Mouse (Mus musculus) liver, embryonic 12.5 days (tissue): Measurements from ENCODE around the gene Fam102a. TPM values are rescaled to one million over a fixed set of nuclear protein-coding genes. Genes with fewer than 3 reads are reported as not detected.

Source experiments
- ATAC-seq: fragments of 200-750 bp; cut with Nextera tagmentation; 2 replicates; pipeline ENCODE4 v1.8.0; 2017; ENCODE audit warnings: moderate number of reproducible peaks, mild to moderate bottlenecking, moderate library complexity
- H3K27ac ChIP-seq: fragments of 300-500 bp; sonication (generic); 2 replicates; pipeline ENCODE4 v1.5.1; 2016; ENCODE audit warnings: mild to moderate bottlenecking
- H3K27me3 ChIP-seq: fragments of 300-500 bp; sonication (generic); replicated peaks from 2 replicates; pipeline ENCODE4 v1.6.1; 2016; ENCODE audit warnings: mild to moderate bottlenecking, moderate library complexity
- H3K36me3 ChIP-seq: fragments of 300-500 bp; sonication (generic); 2 replicates; pipeline ENCODE4 v1.6.1; 2016; ENCODE audit warnings: mild to moderate bottlenecking, moderate library complexity
- H3K4me1 ChIP-seq: fragments of 300-500 bp; sonication (generic); 2 replicates; pipeline ENCODE4 v1.6.1; 2016
- H3K4me2 ChIP-seq: fragments of 300-500 bp; sonication (generic); 2 replicates; pipeline ENCODE4 v1.6.1; 2016; ENCODE audit warnings: mild to moderate bottlenecking, moderate library complexity
- H3K4me3 ChIP-seq: fragments of 300-500 bp; sonication (generic); 2 replicates; pipeline ENCODE4 v1.5.1; 2016; ENCODE audit warnings: mild to moderate bottlenecking, moderate library complexity
- H3K9ac ChIP-seq: fragments of 300-500 bp; sonication (generic); 2 replicates; pipeline ENCODE4 v1.6.1; 2016; ENCODE audit warnings: mild to moderate bottlenecking, moderate library complexity
- H3K9me3 ChIP-seq: fragments of 300-500 bp; sonication (generic); replicated peaks from 2 replicates; pipeline ENCODE4 v1.6.1; 2016; ENCODE audit warnings: mild to moderate bottlenecking, moderate library complexity
- WGBS: fragments of 180-500 bp; shearing (Covaris S2); methylation state at CpG from one replicate; pipeline ENCODE4 v1.1.7; 2016; ENCODE audit not compliant: insufficient replicate concordance; 5-methylcytosine and 5-hydroxymethylcytosine counted together
- polyA plus RNA-seq: library from polyadenylated mRNA; unstranded; fragments of >200 nt; fragmentation: Nextera tagmentation; extraction: Ambion mirVana; gene quantifications from 2 replicates; pipeline ENCODE4 v1.2.1, GENCODE M21; 2016

The Fam102a gene
- polyA plus RNA-seq, 1 experiment from 2014 or later = 2.4 TPM

DNA sequence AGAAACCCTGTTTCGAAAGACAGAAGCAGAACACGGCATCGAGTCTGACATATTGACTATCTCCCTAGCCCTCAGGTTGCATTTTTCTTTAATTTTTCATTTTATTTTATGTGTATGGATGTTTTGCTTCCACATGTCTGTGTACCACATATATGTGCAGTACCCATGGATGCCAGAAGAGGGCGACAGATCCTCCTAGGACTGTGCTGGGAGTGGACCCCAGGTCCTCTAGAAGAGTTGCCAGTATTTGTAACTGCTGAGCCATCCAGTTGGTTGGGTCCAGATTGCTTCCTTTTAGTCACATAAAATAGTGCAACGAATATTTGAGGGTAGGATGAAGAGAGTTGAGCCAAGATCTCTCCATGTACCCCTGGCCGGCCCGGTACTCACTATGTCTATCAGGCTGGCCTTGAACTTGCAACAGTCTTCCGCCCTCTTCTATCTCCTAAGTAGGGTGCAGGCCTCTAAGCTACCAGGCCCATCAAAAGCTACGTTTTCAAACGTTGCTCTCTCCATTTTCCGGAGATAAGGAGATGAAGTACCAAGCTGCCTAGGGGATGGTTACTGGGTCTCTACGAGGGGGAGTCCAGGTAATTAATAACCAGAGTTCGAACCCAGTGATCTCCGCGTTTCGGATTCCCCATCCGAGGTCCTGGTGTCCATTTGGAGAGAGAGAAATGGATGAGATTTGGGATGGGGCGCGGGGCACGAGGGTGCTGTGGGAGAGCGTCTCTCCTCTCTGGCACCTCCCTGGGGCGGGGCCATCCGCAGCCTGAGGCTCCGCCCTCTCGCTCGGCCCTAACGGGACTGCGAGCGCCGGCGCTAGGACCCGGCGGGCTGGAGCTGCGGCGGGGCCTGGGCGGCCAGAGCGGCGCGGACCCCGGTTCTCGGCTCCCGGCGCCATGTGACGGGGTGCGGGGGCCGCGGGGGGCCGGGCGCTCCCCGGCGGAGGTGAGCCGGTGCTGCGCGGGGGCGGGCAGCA lies 71.3 kb downstream of the Fam102a start:
- peak; percentile 76 for ATAC-seq
- peak overlapping the region; percentile 73 for H3K4me3 ChIP-seq
- peak overlapping the region; percentile 83 for H3K27ac ChIP-seq
- H3K9me3 ChIP-seq = no peaks in the 10 kb centered on the region
- H3K36me3 ChIP-seq = no peaks in the 10 kb centered on the region
- H3K4me2 ChIP-seq = peak overlapping the region; percentile 98
- peak overlapping the region; percentile 77 for H3K9ac ChIP-seq
- H3K27me3 ChIP-seq = no peaks in the 10 kb centered on the region
- 10% methylated on average over 52 of the region's 55 CpGs for WGBS
- peaks cover 82% of the 10 kb centered on the region for H3K4me1 ChIP-seq

DNA sequence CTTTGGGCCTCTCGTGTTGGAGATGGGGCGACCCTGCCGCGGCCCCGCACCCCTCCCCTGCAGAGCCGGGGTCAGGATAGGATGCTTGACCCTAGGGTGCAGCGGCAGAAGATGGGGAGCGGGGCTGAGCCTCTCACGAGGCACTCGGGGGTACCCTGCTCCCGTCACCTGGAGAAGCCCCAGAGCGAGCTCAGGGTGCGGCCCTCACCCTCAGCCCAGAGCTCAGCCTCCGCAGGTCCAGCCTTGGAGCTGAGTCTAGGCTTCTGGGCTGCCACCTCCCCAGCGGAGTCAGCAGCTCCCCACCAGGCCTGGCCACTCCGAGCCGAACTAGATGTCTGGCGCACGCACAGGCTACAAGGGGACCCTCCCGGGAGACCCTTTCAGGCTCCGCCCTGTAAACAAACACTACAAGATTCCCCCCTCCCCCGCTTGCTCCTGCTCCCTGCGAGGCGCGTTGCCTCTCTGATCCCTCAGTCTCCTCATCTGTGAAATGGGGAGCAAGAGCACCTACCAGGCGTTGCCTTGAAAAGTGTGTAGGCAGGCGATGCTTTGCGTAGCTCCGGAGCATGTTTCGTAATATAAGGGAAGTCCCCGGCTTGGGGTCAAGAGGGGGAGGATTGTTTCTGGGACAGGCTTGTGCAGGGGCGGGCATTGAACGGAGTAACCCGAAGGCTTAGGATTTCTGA lies 72.3 kb downstream of the Fam102a start:
- 1% methylated on average over 34 of the region's 34 CpGs for WGBS
- Histone ChIP-seq H3K27me3 (no peaks in the 10 kb centered on the region), H3K4me1 (peaks cover 82% of the 10 kb centered on the region), H3K27ac (peak overlapping the region; percentile 83), H3K4me2 (peak overlapping the region; percentile 98), H3K36me3 (peaks cover 5% of the 10 kb centered on the region), H3K4me3 (peak overlapping the region; percentile 73), H3K9me3 (no peaks in the 10 kb centered on the region), H3K9ac (peak overlapping the region; percentile 77)
- ATAC-seq = peak; percentile 19

DNA sequence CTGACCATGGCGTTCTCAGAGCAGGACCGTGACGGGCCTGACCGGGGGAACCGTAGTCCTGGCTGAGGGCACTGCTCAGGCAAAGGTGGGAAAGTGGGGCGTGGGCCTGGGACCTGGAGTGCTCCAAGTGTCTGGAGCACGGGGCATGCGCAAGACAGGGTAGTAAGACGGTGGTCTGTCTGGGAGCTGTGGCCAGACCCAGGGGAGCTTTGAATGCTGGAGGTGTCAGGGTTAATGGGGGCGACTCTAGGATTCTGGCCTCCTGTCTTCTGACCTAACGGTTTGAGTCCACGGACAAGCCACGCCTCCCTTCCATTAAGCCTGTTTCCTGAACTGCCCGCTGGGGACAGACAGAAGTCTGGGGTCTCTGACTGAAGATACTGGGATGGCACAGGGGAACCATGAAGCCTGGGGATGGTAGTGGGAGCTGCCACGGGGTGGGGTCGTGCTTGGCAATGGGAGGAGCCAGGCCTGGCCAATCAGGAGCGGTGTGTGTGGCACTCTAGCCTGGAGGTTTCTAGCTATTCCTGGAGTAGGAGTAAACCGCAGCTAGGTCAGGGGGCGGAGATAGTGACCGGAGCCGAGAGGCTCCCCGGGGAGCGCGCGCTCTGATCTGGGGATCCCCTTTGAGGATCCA lies 73.1 kb downstream of the Fam102a start:
- H3K36me3 ChIP-seq = peaks cover 13% of the 10 kb centered on the region
- no peaks in the 10 kb centered on the region for H3K9me3 ChIP-seq
- H3K4me1 ChIP-seq = peaks cover 80% of the 10 kb centered on the region
- WGBS = 2% methylated on average over 25 of the region's 25 CpGs
- no peaks in the 10 kb centered on the region for H3K27me3 ChIP-seq
- H3K4me2 ChIP-seq = peak overlapping the region; percentile 98
- peak overlapping the region; percentile 77 for H3K9ac ChIP-seq
- peak overlapping the region; percentile 73 for H3K4me3 ChIP-seq
- ATAC-seq = peak; percentile 78
- H3K27ac ChIP-seq = peak overlapping the region; percentile 83

DNA sequence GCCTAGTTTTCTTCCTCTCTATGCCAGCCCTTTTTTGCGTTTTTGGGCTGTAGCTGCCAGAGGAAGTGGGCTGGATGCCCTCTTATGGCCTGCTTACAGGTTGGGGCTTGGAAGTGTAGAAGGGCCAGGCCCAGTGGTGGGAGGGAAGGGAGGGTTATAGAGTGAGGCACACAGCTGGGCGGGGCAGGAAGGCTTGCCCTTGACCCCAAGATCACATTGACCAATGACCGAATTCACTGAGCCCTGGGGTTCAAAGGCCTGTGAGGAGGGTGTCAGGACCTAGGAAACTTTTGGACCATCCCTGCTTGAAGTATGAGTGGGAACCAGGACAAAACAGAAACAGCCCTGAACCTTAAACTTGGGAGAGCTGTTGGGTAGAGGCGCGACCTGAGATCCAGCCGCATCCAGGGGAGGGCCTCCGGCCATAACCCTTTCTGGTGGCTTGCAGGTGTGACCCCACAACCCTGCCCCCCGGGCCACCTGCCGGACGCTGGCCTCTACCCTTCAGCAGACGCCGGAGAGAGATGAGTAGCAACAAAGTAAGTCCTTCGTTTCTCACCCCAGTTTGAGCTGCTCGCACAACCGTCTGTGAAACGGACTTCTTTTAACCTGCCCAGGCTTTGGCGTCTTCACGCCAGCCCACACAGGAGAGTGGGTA lies 73.8 kb downstream of the Fam102a start:
- peak overlapping the region; percentile 83 for H3K27ac ChIP-seq
- peaks cover 80% of the 10 kb centered on the region for H3K4me1 ChIP-seq
- H3K27me3 ChIP-seq = no peaks in the 10 kb centered on the region
- peak overlapping the region; percentile 98 for H3K4me2 ChIP-seq
- peak overlapping the region; percentile 73 for H3K4me3 ChIP-seq
- peak overlapping the region; percentile 77 for H3K9ac ChIP-seq
- H3K36me3 ChIP-seq = peaks cover 19% of the 10 kb centered on the region
- H3K9me3 ChIP-seq = no peaks in the 10 kb centered on the region
- 40% methylated on average over 18 of the region's 18 CpGs for WGBS
- ATAC-seq = peak; percentile 60

DNA sequence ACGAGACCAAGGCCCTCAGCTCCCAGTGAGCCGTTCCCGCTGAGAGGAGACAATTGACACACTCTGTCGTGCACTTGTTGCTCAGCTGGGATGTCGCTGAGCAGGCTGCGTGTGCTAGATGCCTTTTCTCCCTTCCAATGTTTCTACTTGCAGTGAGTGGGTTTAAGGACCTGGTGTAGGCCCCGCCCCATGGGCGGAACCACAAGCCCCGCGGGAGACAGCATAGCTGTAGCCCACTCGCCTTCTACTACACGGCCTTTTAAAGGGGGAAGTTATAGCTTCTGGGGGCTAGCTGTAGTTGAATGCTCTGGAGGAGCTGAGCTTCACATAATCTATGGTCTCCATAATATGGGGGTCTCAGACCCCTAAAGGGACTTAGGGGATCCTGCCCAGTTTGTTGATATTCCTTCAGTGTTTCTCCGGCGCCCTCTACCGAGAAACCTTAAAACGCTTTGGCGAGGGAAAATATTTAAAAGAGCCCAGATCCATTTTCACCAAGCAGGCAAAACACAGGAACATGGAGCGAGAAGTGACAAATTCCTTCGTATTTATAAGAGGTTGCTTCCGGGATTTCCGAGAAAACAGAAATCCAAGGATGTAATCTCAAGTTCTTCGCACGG lies 75.6 kb downstream of the Fam102a start:
- Histone ChIP-seq H3K9me3 (no peaks in the 10 kb centered on the region), H3K27me3 (no peaks in the 10 kb centered on the region), H3K4me1 (peaks cover 68% of the 10 kb centered on the region), H3K4me2 (peak overlapping the region; percentile 98), H3K36me3 (peaks cover 33% of the 10 kb centered on the region), H3K4me3 (peak overlapping the region; percentile 55), H3K27ac (peak overlapping the region; percentile 50), H3K9ac (peak overlapping the region; percentile 63)
- ATAC-seq = no peak
- WGBS = 15% methylated on average over 23 of the region's 23 CpGs

DNA sequence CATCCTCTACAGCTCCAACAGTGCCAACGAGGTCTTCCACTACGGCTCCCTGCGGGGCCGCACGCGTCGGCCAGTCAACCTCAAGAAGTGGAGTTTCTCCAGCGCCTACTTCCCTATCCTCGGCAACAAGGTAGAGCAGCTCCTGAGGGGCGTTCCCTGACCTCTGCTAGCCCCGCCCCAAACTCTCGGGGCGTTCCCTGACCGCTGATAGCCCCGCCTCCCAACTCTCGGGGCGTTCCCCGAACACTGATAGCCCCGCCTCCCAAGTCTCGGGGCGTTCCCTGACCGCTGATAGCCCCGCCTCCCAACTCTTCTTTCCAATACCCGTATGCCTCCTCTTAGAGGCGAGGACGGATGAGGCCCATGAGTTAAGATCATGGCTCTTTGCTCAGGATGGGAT lies 77.1 kb downstream of the Fam102a start:
- H3K4me3 ChIP-seq = no peak overlapping the region
- 66% methylated on average over 26 of the region's 26 CpGs for WGBS
- no peak for ATAC-seq

DNA sequence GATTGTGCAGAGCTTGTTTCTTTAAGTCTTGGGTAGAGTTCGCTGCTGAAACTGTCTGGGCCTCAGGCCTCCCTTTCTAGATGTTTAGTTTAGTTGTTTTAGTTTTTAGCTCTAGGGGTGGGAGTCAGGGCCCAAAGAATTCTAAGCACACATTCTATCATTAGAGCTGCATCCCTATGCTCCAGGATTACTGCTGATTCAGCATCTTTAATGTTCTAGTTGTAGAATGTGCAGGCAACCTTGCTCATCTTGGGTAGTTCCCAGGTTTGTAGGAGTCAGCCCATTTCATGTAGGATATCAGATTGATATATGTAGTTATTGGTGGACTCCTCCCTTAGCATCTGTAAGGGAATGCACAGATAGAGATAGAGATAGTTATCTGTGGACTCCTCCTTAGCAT lies 82.0 kb downstream of the Fam102a start:
- H3K27ac ChIP-seq = no peak overlapping the region
- no peaks in the 10 kb centered on the region for H3K27me3 ChIP-seq
- WGBS = 83% methylated on average over 1 of the region's 1 CpGs
- H3K4me1 ChIP-seq = peaks cover 33% of the 10 kb centered on the region
- ATAC-seq = no peak
- peaks cover 68% of the 10 kb centered on the region for H3K36me3 ChIP-seq
- H3K4me2 ChIP-seq = no peak overlapping the region
- no peak overlapping the region for H3K9ac ChIP-seq
- 0 out of 2 replicates have a peak, but pooled peaks cover 4% of the 10 kb centered on the region for H3K9me3 ChIP-seq
- H3K4me3 ChIP-seq = no peak overlapping the region

More for the DNA sequence above, 77.1 kb downstream of the Fam102a start:
- Histone ChIP-seq H3K4me2 (peak overlapping the region; percentile 30), H3K9me3 (no peaks in the 10 kb centered on the region), H3K27ac (0 out of 2 replicates have a peak overlapping the region, but pooled peaks have one; percentile 50), H3K36me3 (peaks cover 41% of the 10 kb centered on the region), H3K9ac (no peak overlapping the region), H3K4me1 (peaks cover 53% of the 10 kb centered on the region), H3K27me3 (no peaks in the 10 kb centered on the region)

DNA sequence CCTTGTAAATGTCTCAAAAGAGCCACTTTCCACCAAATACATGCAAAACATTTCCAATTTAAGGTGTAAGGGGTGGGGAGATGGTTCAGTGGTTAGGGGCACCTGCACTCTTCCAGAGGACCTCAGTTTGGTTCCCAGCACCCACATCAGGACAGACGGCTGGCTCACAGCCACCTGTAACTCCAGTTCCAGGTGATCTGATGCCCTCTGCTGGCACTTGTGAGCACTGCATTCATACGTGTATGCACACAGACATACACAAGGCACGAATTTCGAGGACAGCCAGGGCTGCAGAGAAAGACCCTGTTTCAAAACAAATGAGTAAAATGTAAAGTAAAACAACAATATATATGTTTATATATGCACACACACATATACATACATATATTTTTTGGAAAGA lies 82.5 kb downstream of the Fam102a start:
- Histone ChIP-seq H3K4me2 (no peak overlapping the region), H3K9ac (no peak overlapping the region), H3K4me3 (no peak overlapping the region), H3K27me3 (no peaks in the 10 kb centered on the region), H3K4me1 (peaks cover 28% of the 10 kb centered on the region), H3K36me3 (peaks cover 63% of the 10 kb centered on the region), H3K27ac (no peak overlapping the region), H3K9me3 (0 out of 2 replicates have a peak, but pooled peaks cover 4% of the 10 kb centered on the region)
- 90% methylated on average over 4 of the region's 4 CpGs for WGBS
- no peak for ATAC-seq

DNA sequence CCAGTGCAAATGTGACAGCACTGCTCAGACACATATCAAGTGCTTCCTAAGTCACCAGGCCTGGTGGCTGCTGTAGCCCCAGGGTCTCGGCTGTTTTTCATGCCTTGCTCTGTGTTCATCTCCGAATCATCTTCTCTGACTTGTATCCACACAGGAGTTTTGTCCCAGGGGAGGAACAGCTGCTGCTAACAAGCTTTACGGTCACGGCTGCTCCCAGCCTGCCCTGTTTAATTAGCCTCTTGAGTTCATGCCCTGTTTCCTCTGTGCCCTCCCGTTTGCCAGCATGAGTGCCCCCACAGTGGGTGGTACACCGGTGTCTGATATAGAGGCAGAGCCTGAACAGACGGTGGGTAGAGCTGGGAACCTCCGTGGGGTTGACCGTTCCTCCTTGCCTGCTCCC lies 82.9 kb downstream of the Fam102a start:
- no peak overlapping the region for H3K27ac ChIP-seq
- H3K36me3 ChIP-seq = peaks cover 59% of the 10 kb centered on the region
- no peak overlapping the region for H3K4me2 ChIP-seq
- H3K9me3 ChIP-seq = 0 out of 2 replicates have a peak, but pooled peaks cover 4% of the 10 kb centered on the region
- H3K27me3 ChIP-seq = no peaks in the 10 kb centered on the region
- WGBS = 85% methylated on average over 9 of the region's 9 CpGs
- no peak overlapping the region for H3K9ac ChIP-seq
- ATAC-seq = no peak
- H3K4me1 ChIP-seq = peaks cover 28% of the 10 kb centered on the region
- no peak overlapping the region for H3K4me3 ChIP-seq
